Mouse (Mus musculus): ENCODE measurements around the gene Slc13a2.
A peak's percentile ranks its signal among the peaks of the same experiment; 100 is the strongest.

The Slc13a2 gene

DNA sequence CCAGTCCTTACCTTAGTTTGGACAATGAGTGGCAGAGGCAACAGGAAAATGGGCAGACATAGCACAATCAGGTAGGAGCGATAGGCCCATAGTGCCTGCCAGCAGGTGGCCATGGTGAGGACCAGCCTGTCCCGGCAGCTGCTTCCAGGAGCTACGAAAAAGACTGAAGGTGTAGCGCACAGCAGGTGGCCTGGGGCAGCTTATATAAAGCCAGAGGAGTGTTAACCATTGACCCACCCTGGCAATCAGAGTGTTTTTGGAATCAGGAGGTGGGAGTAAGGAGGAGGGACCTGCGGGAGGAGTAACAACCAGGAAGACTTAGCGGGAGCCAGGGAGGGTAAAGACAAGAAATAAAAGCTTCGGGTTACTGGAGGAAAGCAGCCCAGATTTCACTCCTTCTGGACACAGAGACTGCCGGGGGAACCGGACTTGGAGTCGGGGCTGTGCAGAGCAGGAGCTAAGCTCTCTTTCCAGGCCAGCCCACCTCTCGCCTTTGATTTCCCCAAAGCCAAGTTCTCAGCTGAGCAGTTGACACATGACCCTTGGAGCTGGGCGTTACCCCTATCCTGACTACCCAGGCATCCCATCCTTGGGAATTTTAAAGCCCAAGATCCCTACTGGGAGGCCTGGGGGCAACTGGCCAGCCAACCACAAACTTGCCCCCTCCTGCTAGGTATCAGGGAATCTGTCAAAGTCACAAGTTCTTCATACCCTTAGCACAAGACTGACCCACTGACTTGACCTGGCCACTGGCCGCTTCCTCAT, at the start of gene Slc13a2:
Slc13a2 (minus strand) TSS at position 163 of the 765 bp plus-strand sequence.
- no peak for DNase-seq (ENCODE audit: low read depth)

DNA sequence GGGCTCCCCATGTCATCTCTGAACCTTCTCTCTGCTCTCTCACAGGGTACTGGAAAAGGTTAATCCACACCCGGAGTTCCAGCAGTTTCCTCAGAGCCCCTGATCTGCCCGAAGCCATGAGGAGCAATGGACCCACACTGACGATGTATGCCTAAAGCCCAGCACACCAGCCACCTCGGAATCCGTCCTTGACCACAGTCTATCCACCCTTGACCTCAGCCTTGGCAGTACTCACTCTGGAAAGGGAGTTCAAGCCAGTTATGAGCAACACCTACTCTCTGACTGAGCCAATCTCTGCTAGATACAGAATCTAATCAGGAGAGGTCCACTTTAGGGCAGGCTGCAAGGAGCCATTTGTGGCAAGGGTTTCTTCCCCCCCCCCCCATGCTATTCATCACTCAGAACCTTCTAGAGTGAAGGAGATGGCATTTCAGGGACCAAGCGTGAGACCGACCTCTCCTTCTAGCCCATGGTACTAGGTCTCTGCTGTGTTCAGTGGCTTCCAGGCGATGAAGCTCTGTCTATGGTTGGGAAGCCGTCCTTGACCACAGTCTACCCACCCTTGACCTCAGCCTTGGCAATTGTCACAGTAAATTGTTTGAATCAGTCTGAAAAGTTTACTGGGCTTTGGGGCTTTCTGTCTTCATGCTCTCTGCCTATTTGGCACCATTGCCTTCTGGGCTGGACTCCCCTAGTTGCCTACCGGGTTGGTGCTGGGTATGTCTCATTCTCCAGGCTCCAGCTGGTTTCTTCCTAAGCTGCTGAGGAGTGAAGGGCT, 49.5 kb upstream of the Slc13a2 start:
- no peak for DNase-seq (ENCODE audit: low read depth)

DNA sequence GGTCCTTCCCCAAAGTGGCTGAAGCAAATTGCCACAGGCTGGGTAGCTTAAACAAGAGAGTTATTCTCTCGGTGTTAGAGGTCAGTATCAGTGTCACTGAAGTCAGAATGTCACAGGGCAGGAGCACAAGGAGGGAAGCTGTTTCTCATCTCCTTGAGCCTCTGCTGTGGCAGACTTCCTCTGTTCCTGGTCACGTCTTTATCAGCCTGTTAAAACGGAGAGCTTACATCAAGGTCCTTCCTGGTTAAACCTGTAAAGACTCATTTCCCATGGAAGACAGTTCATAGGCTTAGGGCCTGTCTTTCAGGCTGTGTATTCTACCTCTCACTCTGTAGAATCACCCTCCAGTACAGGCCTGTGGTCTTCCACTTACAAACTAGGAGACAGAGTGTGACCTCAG, 45.9 kb upstream of the Slc13a2 start:
- no peak for DNase-seq (ENCODE audit: low read depth)

DNA sequence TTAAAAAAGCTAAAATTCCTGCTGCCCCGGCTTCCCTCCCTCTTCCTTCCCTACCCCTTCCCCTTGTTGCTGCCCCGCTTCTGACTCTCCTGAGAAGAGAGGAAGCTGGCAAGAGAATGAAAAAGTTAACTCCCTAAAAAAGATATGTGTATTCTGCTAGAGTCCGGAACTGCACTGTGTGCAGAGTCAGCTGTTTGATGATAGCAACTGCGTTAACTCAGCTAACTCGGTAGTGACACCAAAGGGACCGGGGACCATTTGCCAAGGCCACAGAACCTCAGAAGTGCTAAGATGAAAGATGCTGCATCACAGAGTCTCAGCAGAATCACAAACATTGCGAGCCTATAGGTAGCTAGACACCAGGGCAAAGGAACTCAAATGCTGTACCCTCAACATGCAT, 45.5 kb upstream of the Slc13a2 start:
- DNase-seq (ENCODE audit: low read depth), result no peak

DNA sequence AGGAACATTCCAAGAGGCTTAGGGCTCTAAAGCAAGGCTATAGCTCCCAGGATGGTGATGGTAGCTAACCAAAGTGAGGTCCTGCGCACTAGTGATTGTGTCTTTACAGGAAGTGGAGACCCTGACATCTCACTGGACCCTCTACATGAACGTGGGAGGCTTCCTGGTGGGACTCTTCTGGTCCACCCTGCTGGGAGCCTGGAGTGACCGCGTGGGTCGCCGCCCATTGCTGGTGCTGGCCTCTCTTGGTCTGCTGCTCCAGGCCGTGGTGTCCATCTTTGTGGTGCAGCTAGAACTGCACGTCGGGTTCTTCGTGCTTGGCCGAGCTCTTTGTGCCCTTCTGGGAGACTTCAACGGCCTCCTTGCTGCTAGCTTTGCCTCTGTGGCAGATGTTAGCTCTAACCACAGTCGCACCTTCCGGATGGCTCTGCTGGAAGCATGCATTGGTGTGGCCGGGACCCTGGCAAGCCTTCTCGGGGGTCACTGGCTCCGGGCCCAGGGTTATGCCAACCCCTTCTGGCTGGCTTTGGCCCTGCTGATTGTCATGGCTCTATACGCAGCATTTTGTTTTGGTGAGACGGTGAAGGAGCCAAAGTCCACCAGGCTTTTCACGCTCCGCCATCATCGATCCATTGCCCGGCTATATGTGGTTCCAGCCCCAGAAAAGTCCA, 44.4 kb upstream of the Slc13a2 start:
- no peak for DNase-seq (ENCODE audit: low read depth)

DNA sequence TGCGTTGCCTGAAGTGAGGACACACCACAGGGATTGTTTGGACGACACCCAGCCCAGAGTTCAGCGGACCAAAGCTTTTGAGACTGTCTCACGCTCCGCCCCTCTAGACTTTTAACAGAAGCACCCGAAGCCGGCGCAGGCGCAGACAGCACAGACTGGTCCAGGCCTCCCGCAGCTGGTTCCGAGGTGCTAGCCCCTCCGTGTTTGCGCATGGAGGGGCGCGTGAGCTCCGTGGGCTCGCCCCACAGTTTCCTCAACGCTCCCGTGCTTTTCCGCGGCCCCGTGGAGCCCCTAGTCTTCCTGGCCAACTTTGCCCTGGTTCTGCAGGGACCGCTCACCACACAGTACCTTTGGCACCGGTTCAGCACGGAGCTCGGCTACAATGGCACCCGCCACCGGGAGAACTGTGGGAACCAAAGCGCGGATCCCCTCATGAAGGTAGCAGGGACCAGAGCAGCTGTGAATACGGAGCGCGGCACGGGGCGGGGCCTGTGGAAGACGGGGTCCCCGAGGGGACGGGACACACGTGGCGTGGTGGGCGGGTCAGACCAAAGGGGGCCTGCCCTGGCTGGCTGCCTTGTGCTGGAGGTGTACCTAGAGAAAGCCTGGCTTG, 43.7 kb upstream of the Slc13a2 start, which contains the start of gene Slc46a1:
Slc46a1 (plus strand) TSS at position 130 of the 613 bp plus-strand sequence.
- peak; percentile 64 for DNase-seq (ENCODE audit: low read depth)

DNA sequence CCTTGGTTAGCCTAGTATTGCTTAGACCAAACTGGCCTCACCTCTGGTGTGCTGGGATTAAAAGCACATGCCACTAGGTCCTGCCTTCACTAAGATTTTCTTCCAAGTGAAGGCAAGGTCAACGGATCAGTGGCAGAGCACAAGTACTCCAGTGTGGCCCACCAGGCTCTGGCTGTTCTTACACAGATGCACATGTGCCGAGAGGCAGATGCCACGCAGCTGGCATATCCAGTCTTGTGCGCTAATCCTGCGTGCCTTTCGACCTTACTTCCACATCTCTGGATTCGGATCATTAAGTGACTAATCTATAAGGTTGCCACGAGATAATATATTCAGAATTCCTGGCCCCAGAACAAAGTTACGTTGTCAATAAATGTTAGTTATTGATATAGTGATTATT, 43.1 kb upstream of the Slc13a2 start:
- DNase-seq (ENCODE audit: low read depth), result no peak

DNA sequence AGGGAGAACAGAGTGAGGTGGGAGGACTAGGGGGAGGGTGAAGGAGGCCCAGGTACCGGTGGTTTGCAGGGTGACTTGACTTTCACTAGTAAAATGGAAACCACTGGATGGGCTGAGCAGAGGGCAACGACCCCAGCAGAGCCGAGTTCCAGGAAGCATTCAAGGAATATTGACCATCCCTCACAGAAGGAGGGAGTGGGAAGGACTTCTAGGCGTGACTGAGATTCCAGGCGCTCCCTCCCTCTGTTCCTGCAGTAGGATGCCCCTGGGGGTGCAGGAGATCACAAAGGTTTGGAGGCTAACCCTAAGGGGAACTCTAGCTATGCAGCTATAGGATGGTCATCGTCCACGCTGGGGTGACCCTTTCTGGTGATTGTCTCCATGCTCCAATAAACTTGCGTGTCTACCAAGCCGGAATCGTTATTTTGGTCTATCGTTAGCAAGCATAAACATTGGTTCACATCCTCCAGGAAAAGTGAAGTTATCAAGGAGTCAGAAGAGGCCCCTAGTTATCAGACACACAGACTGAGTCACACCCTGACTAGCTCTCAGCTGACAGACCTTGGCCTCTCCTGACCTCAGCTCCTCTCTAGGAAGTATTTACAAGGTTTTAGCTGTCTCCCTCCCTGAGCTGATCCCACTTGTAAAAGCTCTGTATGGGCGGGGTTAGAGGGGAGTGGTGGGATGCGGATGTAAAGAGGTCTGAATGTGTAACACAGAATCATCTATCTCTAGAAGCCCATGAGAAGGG, 41.4 kb upstream of the Slc13a2 start:
- DNase-seq (ENCODE audit: low read depth), result peak; percentile 32

DNA sequence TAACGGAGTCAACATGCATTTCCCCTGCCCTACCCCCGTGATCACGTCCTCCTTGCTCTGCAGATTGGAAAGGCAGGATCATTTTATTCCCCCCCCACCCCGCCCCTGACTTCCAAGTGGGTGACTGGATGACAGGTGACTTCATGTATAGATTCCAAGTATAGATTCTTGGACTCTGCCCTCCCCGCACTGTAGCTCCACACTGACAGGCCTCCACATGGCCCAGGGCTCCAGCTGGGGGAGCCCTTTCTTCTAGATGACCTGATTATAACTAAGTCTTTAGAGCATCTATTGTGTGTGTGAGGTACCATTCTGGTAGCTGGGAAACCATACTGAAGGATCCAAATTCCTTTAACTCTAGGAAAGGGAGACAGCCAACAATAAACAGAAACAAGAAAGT, 40.7 kb upstream of the Slc13a2 start:
- DNase-seq (ENCODE audit: low read depth), result no peak

DNA sequence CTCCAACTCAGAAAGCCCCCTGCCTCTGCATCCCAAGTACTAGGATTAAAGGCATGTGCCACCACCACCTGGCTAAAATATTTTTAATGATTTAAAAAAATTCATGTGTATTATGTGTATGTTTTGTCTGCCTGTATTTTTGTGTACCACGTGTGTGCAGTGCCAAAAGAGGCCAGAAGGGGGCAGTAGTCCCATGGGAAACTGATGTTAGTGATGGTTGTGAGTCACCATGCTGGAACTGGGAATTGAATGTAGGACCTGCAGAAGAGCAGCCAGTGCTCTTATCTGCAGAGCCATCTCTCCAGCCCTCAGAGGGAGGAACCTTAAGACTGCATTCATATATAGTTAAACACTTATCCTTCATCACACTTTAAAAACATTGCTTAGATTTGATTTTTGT, 39.9 kb upstream of the Slc13a2 start:
- peak; percentile 26 for DNase-seq (ENCODE audit: low read depth)

DNA sequence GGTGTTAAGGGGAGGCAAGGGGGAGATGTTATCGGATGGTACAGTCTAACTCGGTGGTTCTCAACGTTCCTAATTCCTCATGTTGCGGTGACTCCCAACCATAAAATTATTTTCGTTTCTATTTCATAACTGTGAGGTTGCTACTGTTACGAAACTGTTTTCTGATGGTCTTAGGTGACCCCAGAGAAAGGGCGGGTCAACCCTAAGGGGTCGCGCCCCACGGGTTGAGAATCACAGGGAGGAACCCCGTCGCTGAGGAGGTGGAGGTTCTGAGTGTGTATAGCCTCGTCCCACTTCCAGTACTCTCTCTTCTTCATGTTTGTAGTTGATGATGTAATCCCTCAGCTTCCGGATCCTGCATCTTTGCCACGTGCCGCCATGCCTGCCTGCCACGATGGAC, 36.7 kb upstream of the Slc13a2 start:
- peak; percentile 60 for DNase-seq (ENCODE audit: low read depth)

DNA sequence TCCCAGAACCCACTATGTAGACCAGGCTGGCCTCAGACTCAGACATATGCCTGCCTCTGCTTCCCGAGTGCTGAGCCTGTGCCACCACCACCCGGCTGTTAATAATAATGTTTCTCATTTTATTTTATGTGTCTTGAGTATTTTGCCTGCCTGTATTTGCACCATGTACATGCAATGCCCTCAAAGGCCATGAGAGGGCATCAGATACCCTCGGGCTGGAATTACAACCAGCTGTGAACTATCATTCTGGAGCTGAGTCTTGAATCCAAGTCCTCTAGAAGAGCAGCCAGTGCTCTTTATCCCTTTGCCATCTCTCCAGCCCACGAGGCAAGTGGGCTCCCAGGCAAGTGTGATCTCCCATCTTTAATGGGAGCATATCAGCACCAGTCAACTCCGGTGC, 33.3 kb upstream of the Slc13a2 start:
- peak; percentile 79 for DNase-seq (ENCODE audit: low read depth)

DNA sequence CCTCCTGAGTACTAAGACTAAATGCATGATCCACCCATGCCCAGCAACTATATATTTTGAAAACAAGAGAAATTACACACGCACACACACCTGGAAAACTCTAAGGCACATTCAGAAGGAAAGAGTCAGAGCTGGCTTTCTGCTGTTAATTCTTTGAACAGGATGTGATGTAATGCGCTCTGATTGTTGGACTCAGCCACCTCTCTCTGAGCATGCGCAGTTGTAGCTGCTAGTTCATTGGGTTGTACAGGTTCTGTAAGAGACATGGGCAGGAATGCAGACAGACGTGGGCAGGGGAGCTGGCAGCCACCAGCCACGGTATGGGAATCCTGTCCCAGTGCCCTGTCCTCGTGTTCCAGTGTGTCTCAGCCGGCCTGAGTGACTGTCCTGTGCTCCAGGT, 32.3 kb upstream of the Slc13a2 start:
- peak; percentile 78 for DNase-seq (ENCODE audit: low read depth)

DNA sequence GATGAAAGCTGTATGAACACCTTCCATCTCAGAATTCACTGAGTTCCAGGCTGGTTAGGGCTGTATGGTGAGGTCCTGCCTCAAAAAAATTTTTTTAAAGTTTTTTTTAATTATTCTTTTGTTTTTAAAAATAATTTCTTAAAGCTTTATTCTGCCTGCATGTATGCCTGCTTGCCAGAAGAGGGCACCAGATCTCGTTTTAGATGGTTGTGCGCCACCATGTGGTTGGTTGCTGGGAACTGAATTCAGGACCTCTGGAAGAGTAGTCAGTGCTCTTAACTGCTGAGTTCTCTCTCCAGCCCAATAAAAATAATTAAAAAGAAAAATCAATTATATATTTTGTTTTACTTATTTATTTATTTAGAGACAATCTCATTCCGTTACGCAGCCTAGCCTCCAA, 31.7 kb upstream of the Slc13a2 start:
- DNase-seq (ENCODE audit: low read depth), result peak; percentile 84

DNA sequence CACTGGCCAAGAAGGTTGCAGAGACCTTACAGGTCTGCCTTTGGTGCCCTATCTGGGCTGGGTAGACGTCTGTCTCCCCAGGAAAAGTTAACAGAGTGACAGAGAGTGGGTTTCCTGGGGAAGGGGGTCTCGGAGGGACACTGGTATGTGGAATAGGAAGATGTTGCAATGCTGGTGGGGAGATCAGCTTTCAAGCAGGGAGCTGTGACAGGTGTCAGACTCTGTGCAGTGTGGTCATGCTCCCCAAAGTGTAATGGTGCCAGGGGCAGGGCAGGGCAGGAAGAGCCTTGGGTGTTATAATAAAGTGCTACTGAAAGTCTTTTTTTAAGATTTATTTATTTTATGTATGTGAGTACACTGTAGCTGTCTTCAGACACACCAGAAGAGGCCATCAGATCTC, 28.3 kb upstream of the Slc13a2 start:
- no peak for DNase-seq (ENCODE audit: low read depth)

DNA sequence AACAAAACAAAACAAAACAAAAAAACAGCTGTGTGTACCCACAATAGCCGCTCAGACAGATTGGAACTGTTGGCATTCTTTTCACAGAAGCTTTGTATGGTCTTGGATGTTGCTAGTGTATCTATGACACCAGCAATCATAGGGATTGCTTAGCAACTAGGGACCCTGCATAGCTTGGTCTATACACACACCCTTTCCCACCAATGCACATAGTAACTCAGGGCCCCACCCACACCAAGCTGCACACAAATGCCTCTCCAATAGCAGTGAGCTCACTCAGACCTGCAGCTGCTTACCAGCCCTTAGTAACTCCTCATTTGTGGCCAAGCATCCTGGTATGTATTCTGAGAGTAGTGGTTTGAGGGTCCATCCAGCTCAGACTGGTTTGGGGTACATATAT, 26.2 kb upstream of the Slc13a2 start:
- DNase-seq (ENCODE audit: low read depth), result no peak

DNA sequence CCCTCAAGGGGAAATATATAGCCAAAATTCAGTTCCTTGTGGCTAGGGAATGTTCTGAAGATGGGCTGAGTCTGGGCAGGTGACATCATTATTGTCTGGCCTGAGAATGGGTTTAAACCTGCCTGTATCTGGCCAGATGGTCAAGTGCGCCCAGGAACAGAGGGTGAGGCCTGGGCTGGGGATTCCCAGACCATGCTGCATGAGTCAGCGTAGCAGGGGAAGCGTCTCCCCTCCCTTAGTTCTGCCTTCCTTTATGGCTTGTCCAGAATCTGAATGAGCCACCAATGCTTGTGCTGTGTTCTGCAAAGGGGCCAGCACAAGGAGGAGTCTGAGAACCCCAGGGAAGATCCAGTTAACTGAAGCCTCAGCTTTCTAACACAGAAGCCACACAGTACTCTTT, 25.2 kb upstream of the Slc13a2 start:
- DNase-seq (ENCODE audit: low read depth), result peak; percentile 39

DNA sequence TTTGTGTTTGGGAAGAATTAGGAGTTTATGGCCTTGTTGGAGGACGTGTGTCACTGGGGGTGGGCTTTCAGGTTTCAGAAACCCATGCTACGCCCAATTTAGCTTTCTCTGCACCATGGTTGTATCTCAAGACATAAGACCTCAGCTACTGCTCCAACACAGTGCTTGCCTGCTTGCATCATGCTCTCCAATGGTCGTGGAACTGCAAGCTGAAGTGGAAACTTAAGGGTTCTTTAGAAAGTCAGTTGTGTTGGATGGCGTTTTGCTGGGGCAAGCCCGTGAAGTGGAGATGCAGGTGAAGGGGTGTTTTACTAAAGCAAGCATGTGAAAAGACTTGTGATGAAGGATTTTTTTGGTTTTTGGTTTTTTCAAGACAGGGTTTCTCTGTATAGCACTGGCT, 21.1 kb upstream of the Slc13a2 start:
- DNase-seq (ENCODE audit: low read depth), result no peak

DNA sequence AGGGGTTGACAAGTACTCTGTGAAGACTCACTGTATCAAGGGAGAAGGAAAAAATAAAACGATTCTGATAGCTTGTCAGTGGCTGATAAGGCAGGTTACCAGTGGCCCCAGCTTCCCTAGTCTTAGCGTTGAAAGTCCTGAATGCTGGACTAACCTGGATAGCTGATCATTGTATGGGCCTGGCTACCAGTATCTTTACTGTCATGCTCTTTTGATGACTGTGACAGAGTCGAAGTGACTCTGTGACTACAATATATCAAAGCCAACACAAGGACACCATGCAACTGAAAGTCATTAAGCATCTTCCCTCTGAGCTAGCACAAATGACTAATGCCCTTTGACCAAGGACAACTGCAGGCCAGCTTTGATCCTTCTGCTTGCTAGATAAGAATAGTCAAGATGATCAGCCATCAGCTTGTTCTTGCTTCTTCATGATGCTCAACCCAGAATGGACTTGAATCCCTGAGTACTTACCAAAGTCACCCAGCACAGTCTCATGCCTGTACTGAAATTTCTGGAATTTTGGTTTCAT, 16.4 kb upstream of the Slc13a2 start:
- DNase-seq (ENCODE audit: low read depth), result no peak

DNA sequence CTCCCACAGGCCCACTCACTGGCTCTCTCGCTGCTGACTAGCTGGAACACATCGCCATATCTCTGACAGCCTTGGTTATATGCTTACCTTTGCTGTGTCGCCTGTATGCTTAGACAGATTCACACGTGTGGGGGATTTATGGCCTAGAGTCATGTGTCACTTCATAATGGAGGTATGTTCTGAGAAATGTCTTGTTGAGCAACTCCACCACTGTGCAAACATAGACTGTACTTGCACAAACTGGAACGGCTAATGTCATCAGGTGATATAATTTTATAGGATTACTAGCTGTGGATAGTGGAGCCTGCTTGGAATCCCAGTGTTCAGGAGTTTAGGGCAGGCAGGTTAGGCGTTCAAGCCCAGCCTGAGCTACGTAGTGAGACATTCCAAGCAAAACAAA, 15.2 kb upstream of the Slc13a2 start:
- no peak for DNase-seq (ENCODE audit: low read depth)

DNA sequence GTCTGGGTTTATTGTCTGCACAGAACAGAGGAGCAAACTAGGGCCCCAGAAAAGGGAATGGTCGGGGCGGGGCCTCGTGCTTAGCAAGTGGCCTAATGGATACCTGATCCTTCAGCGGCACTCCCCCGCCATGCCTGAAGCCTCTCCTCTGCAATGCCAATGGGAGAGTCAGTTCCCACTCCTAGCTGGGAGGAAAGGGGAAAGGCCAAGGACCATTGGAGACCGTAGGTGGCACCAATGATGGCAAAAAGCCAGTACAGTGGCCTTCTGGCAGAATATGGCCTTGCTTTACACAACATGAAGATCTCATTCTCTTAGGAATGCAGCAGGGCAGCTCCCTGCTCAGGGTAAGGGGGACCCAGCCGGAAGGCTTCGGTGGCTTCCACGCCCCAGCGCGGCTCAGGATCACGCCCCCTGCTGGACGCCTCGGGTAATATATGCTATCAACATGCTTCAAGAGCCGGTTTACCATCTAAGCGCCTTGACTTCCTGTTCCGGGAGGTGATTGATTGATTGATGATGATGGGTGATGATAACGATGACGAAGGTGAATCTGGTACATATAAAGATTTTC, 13.8 kb upstream of the Slc13a2 start:
- DNase-seq (ENCODE audit: low read depth), result peak; percentile 53

All from 416B (cell line).